Mouse (Mus musculus): ENCODE results near the gene Gm11627.

GRCm38 (mm10) chr11:102610675-102611316 lies 31.5 kb upstream of the Gm11627 start:
- TF ChIP-seq CTCF (IDR thresholded peaks at IDR 0.05; ENCODE audit: extremely low read depth, insufficient read depth, insufficient read length, insufficient replicate concordance) (no peak), POLR2A (IDR thresholded peaks at IDR 0.05; ENCODE audit: low read depth, low read length) (no peak)

Data from spleen, adult 2 months (tissue).